10 mouse cellular contexts compared by ENCODE assay signal in the genomic region with DNA sequence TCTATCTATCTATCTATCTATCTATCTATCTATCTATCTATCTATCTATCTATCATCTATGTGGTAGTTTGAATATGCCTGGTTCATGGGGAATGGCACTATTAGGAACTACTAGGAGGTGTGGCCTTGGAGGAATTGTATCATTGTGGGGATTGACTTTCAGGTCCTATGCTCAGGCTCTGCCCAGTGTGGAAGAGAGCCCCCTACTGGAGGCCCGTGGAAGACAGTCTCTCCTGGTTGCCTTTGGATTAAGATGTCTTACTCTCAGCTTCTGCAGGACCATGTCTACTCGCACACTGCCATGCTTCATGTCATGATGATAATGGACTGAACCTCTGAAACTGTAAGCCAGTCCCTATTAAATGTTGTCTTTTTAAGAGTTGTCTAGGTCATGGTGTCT.
DNase-seq lines count a peak whose midpoint lies in the region; ATAC-seq and TF ChIP-seq lines count a peak whose summit lies in the region.
"Had no signal": no experiment of that assay in that cellular context is flagged by ENCODE, and none has a peak within 500 bp of the region (broad histone marks: within the 10 kb centered on the region; RNA-seq: fewer than 3 reads in every experiment).

No protein-coding gene starts in this region.

- no peak for ATAC-seq in kidney, embryonic 14.5 days (ENCODE audit: low FRiP score, low TSS enrichment)

- DNase-seq in kidney, adult 11 months = peak; percentile 18
- DNase-seq in ES-CJ7 (ENCODE audit: low read depth, low spot score) = peak; percentile 48
- DNase-seq in adrenal gland, postnatal 25 days = peak; percentile 70
- DNase-seq in kidney, postnatal 10 days = peak; percentile 34
- peak; percentile 18 for DNase-seq in telencephalon, adult 2 months (ENCODE audit: low read depth, low spot score)
- no peak for DNase-seq in spleen, adult 12 weeks (ENCODE audit: low spot score)
- DNase-seq in thymus, adult 2 months = no peak

- no peak overlapping the region for H3K4me2 ChIP-seq in kidney, embryonic 14.5 days (replicated peaks; ENCODE audit: low read depth, low read length)
- H3K4me2 ChIP-seq: heart, embryonic 13.5 days; liver, embryonic 15.5 days had no signal

- no peaks in the 10 kb centered on the region for H3K36me3 ChIP-seq in kidney, embryonic 14.5 days (ENCODE audit: control insufficient read depth, insufficient read depth, low read length)
- no peaks in the 10 kb centered on the region for H3K36me3 ChIP-seq in thymus, adult 2 months (ENCODE audit: control insufficient read depth, insufficient read depth, low read length)
- H3K36me3 ChIP-seq: heart, embryonic 13.5 days; liver, embryonic 15.5 days had no signal

- no peak for TF ChIP-seq POLR2A in thymus, adult 2 months (IDR thresholded peaks at IDR 0.05; ENCODE audit: control insufficient read depth, extremely low read depth, insufficient read depth, low read length, poor library complexity)

- no peaks in the 10 kb centered on the region for H3K9me3 ChIP-seq in kidney, embryonic 14.5 days (ENCODE audit: control insufficient read depth, low read length)
- H3K9me3 ChIP-seq: liver, embryonic 15.5 days had no signal

- H3K27ac ChIP-seq in kidney, embryonic 14.5 days (ENCODE audit: low read depth, low read length) = no peak overlapping the region
- no peak overlapping the region for H3K27ac ChIP-seq in thymus, adult 2 months (ENCODE audit: control insufficient read depth, insufficient read depth, low read length)
- H3K27ac ChIP-seq: heart, embryonic 13.5 days; liver, embryonic 15.5 days had no signal

- WGBS in kidney, embryonic 14.5 days = 65% methylated on average over 2 of the region's 2 CpGs
- 58% methylated on average over 2 of the region's 2 CpGs for WGBS in thymus, adult 2 months

- H3K4me1 ChIP-seq in kidney, embryonic 14.5 days (ENCODE audit: control insufficient read depth, insufficient read depth, low read length) = no peaks in the 10 kb centered on the region
- no peaks in the 10 kb centered on the region for H3K4me1 ChIP-seq in thymus, adult 2 months (replicated peaks; ENCODE audit: control insufficient read depth, insufficient read depth, low read length)
- H3K4me1 ChIP-seq: heart, embryonic 13.5 days; liver, embryonic 15.5 days had no signal

- TF ChIP-seq CTCF in thymus, adult 2 months (IDR thresholded peaks at IDR 0.05; ENCODE audit: borderline replicate concordance, control insufficient read depth, extremely low read depth, insufficient read depth, low read length, poor library complexity) = no peak

- H3K9ac ChIP-seq in kidney, embryonic 14.5 days (ENCODE audit: low read depth, low read length) = no peak overlapping the region
- H3K9ac ChIP-seq: heart, embryonic 13.5 days; liver, embryonic 15.5 days had no signal

- no peaks in the 10 kb centered on the region for H3K27me3 ChIP-seq in kidney, embryonic 14.5 days (ENCODE audit: control insufficient read depth, insufficient read depth, low read length)
- H3K27me3 ChIP-seq in thymus, adult 2 months (ENCODE audit: control insufficient read depth, insufficient read depth, low read length) = no peaks in the 10 kb centered on the region
- H3K27me3 ChIP-seq: heart, embryonic 13.5 days; liver, embryonic 15.5 days had no signal

- H3K4me3 ChIP-seq in kidney, embryonic 14.5 days (ENCODE audit: low read length) = no peak overlapping the region
- no peak overlapping the region for H3K4me3 ChIP-seq in thymus, adult 2 months (ENCODE audit: control insufficient read depth, insufficient read depth, low read length)
- H3K4me3 ChIP-seq: heart, embryonic 13.5 days; liver, embryonic 15.5 days had no signal

Comparison
In these comparisons a context has a peak if more than half of its experiments do, and no peak if none do; other contexts are left out.
1. DNase-seq: peak in kidney, adult 11 months (single experiment), ES-CJ7 (single experiment), adrenal gland, postnatal 25 days (single experiment), kidney, postnatal 10 days (single experiment) and telencephalon, adult 2 months (single experiment); none in spleen, adult 12 weeks (single experiment) and thymus, adult 2 months (single experiment).